Mouse (Mus musculus): ENCODE measurements around the gene Nde1. TPM values are rescaled to one million over a fixed set of nuclear protein-coding genes. Genes with fewer than 3 reads are reported as not detected.

Nde1 gene
- polyA plus RNA-seq, 1 experiment from 2014 or later = 80.4 TPM

DNA sequence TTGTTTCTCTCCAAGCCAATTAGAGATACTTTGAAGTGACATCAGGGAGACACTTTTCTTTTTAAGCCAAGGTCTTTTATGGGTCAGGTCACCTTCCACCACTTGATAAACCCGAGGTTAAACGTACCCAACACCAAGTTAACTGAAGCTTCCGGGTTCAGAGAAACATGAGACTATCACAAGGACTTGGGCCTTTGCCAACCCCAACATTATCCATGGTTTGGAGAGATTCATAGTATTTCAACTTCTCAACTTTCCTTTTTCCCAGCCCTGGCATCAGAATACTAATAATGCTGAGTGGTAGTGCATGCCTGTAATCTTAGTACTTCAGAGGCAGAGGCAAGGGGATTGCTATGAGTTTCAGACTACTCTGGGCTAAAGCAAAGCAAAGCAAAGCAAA lies 79.0 kb downstream of the Nde1 start:
- no peaks in the 10 kb centered on the region for H3K36me3 ChIP-seq (ENCODE audit: control insufficient read depth, insufficient read depth)
- no peak overlapping the region for H3K4me3 ChIP-seq (ENCODE audit: low read length)
- H3K4me2 ChIP-seq (ENCODE audit: low read depth, low read length) = no peak overlapping the region
- WGBS = 68% methylated on average over 3 of the region's 3 CpGs
- no peak overlapping the region for H3K27ac ChIP-seq (ENCODE audit: low read length)
- H3K4me1 ChIP-seq (ENCODE audit: control insufficient read depth, insufficient read depth, low read length) = no peaks in the 10 kb centered on the region
- peaks cover 6% of the 10 kb centered on the region for H3K9me3 ChIP-seq (replicated peaks; ENCODE audit: control insufficient read depth, low read length)
- ATAC-seq (replicated peaks; ENCODE audit: extremely low read depth, insufficient read depth, low FRiP score) = no peak
- H3K27me3 ChIP-seq (ENCODE audit: control insufficient read depth, insufficient read depth, low read length) = peaks cover 71% of the 10 kb centered on the region
- no peak overlapping the region for H3K9ac ChIP-seq (ENCODE audit: low read length)

MicroRNAs within 50 kb of the gene (microRNA counts, 519-probe panel; counts per million panel counts)
- 2,666 counts per million, percentile 67 among the panel's probes with 10 or more counts for microRNA mmu-miR-484

Small RNA genes lying within 50 kb of the gene (microRNA-seq; reads per million reads assigned to microRNA genes)
- not detected for gene Gm27671
- 2,356 reads per million, percentile 85 among the genes with 10 or more reads in this experiment for gene Mir484

Other genes with a start within 250 kb of the Nde1 start
- 0.63 and 0.72 TPM in 2 replicates for gene 2900011O08Rik, start 176.7 kb upstream of the Nde1 start, polyA plus RNA-seq (2015; fragmentation: Nextera tagmentation; extraction: Ambion mirVana)
- 0.13 TPM in 1 of 2 replicates, not detected in the other for gene Ifitm7, start 176.4 kb upstream of the Nde1 start, polyA plus RNA-seq (2015; fragmentation: Nextera tagmentation; extraction: Ambion mirVana)
- gene Marf1, start 76 bp downstream of the Nde1 start, polyA plus RNA-seq (2015; fragmentation: Nextera tagmentation; extraction: Ambion mirVana) = 9.0 and 10.1 TPM in 2 replicates
- 7.5 and 9.2 TPM in 2 replicates for gene Myh11, start 128.1 kb downstream of the Nde1 start, polyA plus RNA-seq (2015; fragmentation: Nextera tagmentation; extraction: Ambion mirVana)
- 115 and 136 TPM in 2 replicates for gene Fopnl, start 154.1 kb downstream of the Nde1 start, polyA plus RNA-seq (2015; fragmentation: Nextera tagmentation; extraction: Ambion mirVana)
- gene Abcc1, start 198.3 kb downstream of the Nde1 start, polyA plus RNA-seq (2015; fragmentation: Nextera tagmentation; extraction: Ambion mirVana) = 4.3 and 5.2 TPM in 2 replicates